Comparison of ENCODE assay signal across 17 mouse cellular contexts in genomic region chr10:127776011-127776410, GRCm38 (mm10). TPM values are rescaled to one million over a fixed set of nuclear protein-coding genes. Genes with fewer than 3 reads are reported as not detected.
"Had no signal": no experiment of that assay in that cellular context is flagged by ENCODE, and none has a peak within 500 bp of the region (broad histone marks: within the 10 kb centered on the region; RNA-seq: fewer than 3 reads in every experiment).

Gene Rdh9 (plus strand): TSS chr10:127776386.

- H3K4me3 ChIP-seq: hindbrain, embryonic 15.5 days; limb, embryonic 15.5 days; midbrain, embryonic 13.5 days had no signal

- H3K4me2 ChIP-seq: hindbrain, embryonic 15.5 days; limb, embryonic 15.5 days; midbrain, embryonic 13.5 days had no signal

- ATAC-seq: lung, postnatal 0 days; midbrain, embryonic 13.5 days had no signal

- H3K9me3 ChIP-seq: hindbrain, embryonic 15.5 days; limb, embryonic 15.5 days; midbrain, embryonic 13.5 days had no signal

- H3K9ac ChIP-seq: hindbrain, embryonic 15.5 days; limb, embryonic 15.5 days; midbrain, embryonic 13.5 days had no signal

- H3K27me3 ChIP-seq: hindbrain, embryonic 15.5 days; limb, embryonic 15.5 days; midbrain, embryonic 13.5 days had no signal

- H3K27ac ChIP-seq: hindbrain, embryonic 15.5 days; limb, embryonic 15.5 days; midbrain, embryonic 13.5 days had no signal

- H3K36me3 ChIP-seq: hindbrain, embryonic 15.5 days; limb, embryonic 15.5 days; midbrain, embryonic 13.5 days had no signal

- DNase-seq: kidney, adult 8-10 months; kidney, postnatal 25 days; lung, adult 2 months; lung, postnatal 36 days; right cerebral cortex, adult 18-20 months; right cerebral cortex, postnatal 25 days; thymus, adult 2 months; thymus, postnatal 25 days had no signal

- H3K4me1 ChIP-seq: hindbrain, embryonic 15.5 days; limb, embryonic 15.5 days; midbrain, embryonic 13.5 days had no signal

RNA-seq across cellular contexts. Expression of gene Rdh9, which starts in this region (rescaled TPM):
- total RNA-seq: megakaryocyte progenitor cell, adult 5-6 weeks; midbrain, postnatal 0 days had no signal
- polyA plus RNA-seq: kidney, embryonic 16.5 days; limb, embryonic 11.5 days; limb, embryonic 15.5 days; lung, adult 2 months; neural tube, embryonic 14.5 days had no signal
